Mouse (Mus musculus) lung, postnatal 0 days (tissue): Measurements from ENCODE around the gene Pgpep1l.

ENCODE experiments used
- CTCF ChIP-seq: IDR thresholded peaks from 2 replicates; pipeline ENCODE4 v1.5.1; 2016; ENCODE audit warnings: antibody characterized with exemption, mild to moderate bottlenecking
- EP300 ChIP-seq: IDR thresholded peaks from 2 replicates; pipeline ENCODE4 v1.6.1; 2016; ENCODE audit warnings: antibody characterized with exemption, mild to moderate bottlenecking, control low read depth

- TF ChIP-seq CTCF (no peak), EP300 (no peak)
Measured at GRCm38 (mm10) chr7:68296487-68296886, 32.5 kb upstream of the Pgpep1l start.
